Mouse (Mus musculus) stomach, postnatal 0 days (tissue): ENCODE results near the gene Irf2bp2. TPM values are rescaled to one million over a fixed set of nuclear protein-coding genes. Genes with fewer than 3 reads are reported as not detected.

Experiments used
- ATAC-seq: fragments of 200-750 bp; cut with Nextera tagmentation; 2 replicates; pipeline ENCODE4 v1.8.0; 2017; ENCODE audit not compliant: low FRiP score, low TSS enrichment
- DNase-seq: peaks from one replicate; pipeline ENCODE4 v3.0.0-alpha.2; 2016; ENCODE audit warnings: low spot score
- H3K27ac ChIP-seq: fragments of 300-500 bp; sonication (generic); replicated peaks from 2 replicates; pipeline ENCODE4 v1.5.1; 2014; ENCODE audit warnings: mild to moderate bottlenecking, control low read depth
- H3K27me3 ChIP-seq: fragments of 300-500 bp; sonication (generic); 2 replicates; pipeline ENCODE4 v1.6.1; 2014; ENCODE audit warnings: low read length; ENCODE audit not compliant: control insufficient read depth, insufficient read depth
- H3K36me3 ChIP-seq: fragments of 300-500 bp; sonication (generic); 2 replicates; pipeline ENCODE4 v1.6.1; 2014; ENCODE audit warnings: low read length, mixed read lengths; ENCODE audit not compliant: control insufficient read depth, insufficient read depth
- H3K4me1 ChIP-seq: fragments of 300-500 bp; sonication (generic); replicated peaks from 2 replicates; pipeline ENCODE4 v1.6.1; 2014; ENCODE audit warnings: antibody characterized with exemption; ENCODE audit not compliant: control insufficient read depth, insufficient read depth
- H3K4me2 ChIP-seq: fragments of 300-500 bp; sonication (generic); replicated peaks from 2 replicates; pipeline ENCODE4 v1.6.1; 2014; ENCODE audit warnings: low read depth, mild to moderate bottlenecking, control low read depth, moderate library complexity
- H3K4me3 ChIP-seq: fragments of 300-500 bp; sonication (generic); 2 replicates; pipeline ENCODE4 v1.5.1; 2014; ENCODE audit warnings: low read depth, low read length, control low read depth
- H3K9ac ChIP-seq: fragments of 300-500 bp; sonication (generic); 2 replicates; pipeline ENCODE4 v1.6.1; 2014; ENCODE audit warnings: mild to moderate bottlenecking, low read length, control low read depth, mixed read lengths
- H3K9me3 ChIP-seq: fragments of 300-500 bp; sonication (generic); 2 replicates; pipeline ENCODE4 v1.6.1; 2016; ENCODE audit warnings: low read length; ENCODE audit not compliant: control insufficient read depth
- CTCF ChIP-seq: IDR thresholded peaks from 2 replicates; pipeline ENCODE4 v1.5.1; 2016; ENCODE audit warnings: antibody characterized with exemption, low read depth, mild to moderate bottlenecking, moderate library complexity
- EP300 ChIP-seq: optimal IDR thresholded peaks from 2 replicates; pipeline ENCODE3; 2016; ENCODE audit warnings: antibody characterized with exemption
- WGBS: fragments of 180-500 bp; shearing (Covaris S2); extraction: QIAGEN DNeasy Blood & Tissue Kit; methylation state at CpG from one replicate; pipeline ENCODE4 v1.1.7; 2014; 5-methylcytosine and 5-hydroxymethylcytosine counted together
- polyA plus RNA-seq: library from polyadenylated mRNA; unstranded; fragments of >200 nt; fragmentation: Nextera tagmentation; extraction: Ambion mirVana; gene quantifications from 2 replicates; pipeline ENCODE4 v1.2.1, GENCODE M21; 2015

The Irf2bp2 gene
- polyA plus RNA-seq, 1 experiment from 2014 or later, result 10.1 TPM

DNA sequence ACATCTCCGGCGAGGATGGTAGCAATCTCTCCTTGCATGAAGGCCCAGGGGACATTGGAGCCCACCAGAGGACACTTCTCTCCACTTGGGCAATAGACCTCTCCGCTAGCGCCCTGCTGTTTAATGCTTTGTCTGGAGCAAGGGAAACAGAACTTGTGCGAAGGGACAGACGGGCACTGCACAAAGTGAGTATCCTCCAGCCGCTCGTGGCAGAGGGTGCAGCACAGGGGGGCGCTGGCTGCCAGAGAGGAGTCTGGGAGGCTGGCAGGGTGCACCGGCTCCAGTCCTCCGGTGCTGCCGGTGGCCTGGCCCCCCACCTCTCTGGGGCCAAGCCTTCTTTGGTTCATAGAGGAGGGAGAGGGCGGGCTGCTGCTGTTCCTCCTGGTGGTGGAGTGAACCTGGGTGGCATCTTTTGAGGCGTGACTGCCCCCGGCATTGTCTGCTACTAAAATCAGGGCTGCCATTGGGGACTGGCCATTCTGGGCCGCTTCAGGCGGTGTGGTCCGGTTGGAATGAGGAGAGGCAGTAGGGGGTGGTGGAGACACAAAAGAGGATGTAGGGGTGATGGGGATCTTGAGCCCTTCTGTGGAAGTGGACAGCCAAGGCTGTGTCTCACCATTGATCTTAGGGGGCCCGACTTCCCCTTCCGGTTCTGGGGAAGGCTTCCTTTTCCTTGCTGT is 2.5 kb downstream of the Irf2bp2 start:
- Histone ChIP-seq H3K27ac (peak overlapping the region; percentile 100), H3K27me3 (no peaks in the 10 kb centered on the region), H3K4me1 (peaks cover 4% of the 10 kb centered on the region), H3K4me3 (peak overlapping the region; percentile 100), H3K4me2 (peak overlapping the region; percentile 91), H3K36me3 (peaks cover 29% of the 10 kb centered on the region; the same call in 1 of the 2 replicates), H3K9me3 (no peaks in the 10 kb centered on the region), H3K9ac (peak overlapping the region; percentile 100)
- TF ChIP-seq EP300, result no peak
- TF ChIP-seq CTCF, result peak; percentile 36
- WGBS, result 1% methylated on average over 19 of the region's 20 CpGs
- peak; percentile 49 for DNase-seq
- ATAC-seq, result no peak

DNA sequence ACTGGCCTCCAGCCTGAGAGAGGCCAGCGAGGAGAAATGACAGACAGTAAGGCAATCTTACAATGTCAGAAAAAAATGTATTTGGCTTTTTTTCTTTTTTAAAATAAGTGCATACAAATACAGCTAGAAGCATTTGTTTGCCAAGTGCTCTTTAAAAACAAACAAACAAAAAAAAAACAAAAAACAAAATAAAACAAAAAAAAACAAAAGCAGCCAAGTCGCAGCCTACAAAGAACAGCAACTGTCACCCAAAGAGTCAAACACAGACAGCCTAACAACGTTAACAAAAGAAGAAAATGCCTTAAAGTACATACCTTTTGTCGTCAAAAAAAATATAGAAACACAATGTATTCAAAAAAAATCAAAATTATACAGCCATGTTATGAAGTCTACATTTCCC is 3.2 kb downstream of the Irf2bp2 start:
- peaks cover 29% of the 10 kb centered on the region; the same call in 1 of the 2 replicates for H3K36me3 ChIP-seq
- peak overlapping the region; percentile 100 for H3K4me3 ChIP-seq
- H3K9ac ChIP-seq, result peak overlapping the region; percentile 76
- no peaks in the 10 kb centered on the region for H3K27me3 ChIP-seq
- DNase-seq (no peak), ATAC-seq (no peak)
- H3K27ac ChIP-seq, result peak overlapping the region; percentile 92
- peak overlapping the region; percentile 91 for H3K4me2 ChIP-seq
- H3K9me3 ChIP-seq, result no peaks in the 10 kb centered on the region
- peaks cover 4% of the 10 kb centered on the region for H3K4me1 ChIP-seq
- whole genome bisulfite sequencing, result 7% methylated on average over 4 of the region's 4 CpGs
- TF ChIP-seq CTCF, result no peak
- no peak for TF ChIP-seq EP300

DNA sequence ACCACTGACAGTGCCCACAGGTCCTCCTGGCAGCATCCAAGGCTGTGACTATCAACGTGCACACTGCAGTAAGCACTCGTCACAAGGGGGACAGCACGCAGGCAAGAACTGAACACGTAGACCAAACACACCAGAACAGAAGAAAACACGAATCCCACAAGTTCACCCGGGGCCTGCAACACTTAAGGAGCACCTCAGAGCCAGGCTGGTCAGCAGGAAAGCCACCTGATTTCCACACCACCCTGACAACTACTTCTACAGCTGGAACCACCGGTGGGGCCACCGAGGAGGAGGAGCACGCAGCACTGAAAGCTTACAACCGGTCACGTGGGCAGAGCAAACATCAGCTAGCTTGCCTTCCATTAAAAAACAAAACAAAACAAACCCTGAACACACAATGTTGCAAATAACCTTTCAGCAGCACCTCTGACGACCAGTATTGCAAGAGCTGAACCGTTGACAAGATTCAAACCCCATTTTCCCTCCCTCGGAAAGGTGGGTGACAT is 3.7 kb downstream of the Irf2bp2 start:
- no peak for ATAC-seq
- H3K9ac ChIP-seq, result peak overlapping the region; percentile 76
- peak overlapping the region; percentile 100 for H3K4me3 ChIP-seq
- peak overlapping the region; percentile 91 for H3K4me2 ChIP-seq
- peak overlapping the region; percentile 92 for H3K27ac ChIP-seq
- H3K27me3 ChIP-seq, result no peaks in the 10 kb centered on the region
- peak; percentile 77 for DNase-seq
- 0 out of 2 replicates have a peak, but pooled peaks have one; percentile 10 for TF ChIP-seq CTCF
- TF ChIP-seq EP300, result no peak
- H3K36me3 ChIP-seq, result peaks cover 29% of the 10 kb centered on the region; the same call in 1 of the 2 replicates
- 1% methylated on average over 14 of the region's 14 CpGs for WGBS
- H3K9me3 ChIP-seq, result no peaks in the 10 kb centered on the region
- H3K4me1 ChIP-seq, result no peaks in the 10 kb centered on the region; the same call in 1 of the 2 replicates

DNA sequence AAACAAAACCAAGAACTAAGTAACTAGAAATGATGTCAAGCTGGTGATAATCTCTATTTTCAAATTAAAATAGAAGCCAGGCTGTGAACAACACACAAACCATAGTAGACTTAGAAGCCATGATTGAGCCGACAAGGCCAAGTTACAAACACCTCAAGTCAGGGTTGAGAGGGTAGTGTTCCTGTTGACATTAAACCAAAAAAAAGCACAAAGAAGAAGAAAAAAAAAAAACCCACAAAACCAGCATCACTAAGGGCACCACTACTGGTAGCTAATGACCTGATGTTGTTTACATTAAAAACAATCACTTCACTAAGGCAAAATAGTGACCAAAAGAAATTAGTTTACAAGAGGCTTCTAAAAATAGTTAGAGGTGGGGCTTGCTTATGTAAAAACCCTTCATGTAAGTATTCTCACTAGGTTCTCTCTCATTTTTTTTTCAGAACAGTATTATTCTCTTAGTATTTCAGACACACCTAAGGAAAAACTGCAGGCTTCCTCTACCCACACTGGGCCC is 4.2 kb downstream of the Irf2bp2 start:
- 4% methylated on average over 1 of the region's 1 CpGs for WGBS
- H3K4me1 ChIP-seq, result 0 out of 2 replicates have a peak, but pooled peaks cover under 1% of the 10 kb centered on the region
- peak overlapping the region; percentile 76 for H3K9ac ChIP-seq
- peak overlapping the region; percentile 91 for H3K4me2 ChIP-seq
- H3K27me3 ChIP-seq, result no peaks in the 10 kb centered on the region
- H3K27ac ChIP-seq, result peak overlapping the region; percentile 92
- DNase-seq (no peak), ATAC-seq (no peak)
- TF ChIP-seq CTCF (no peak), EP300 (no peak)
- H3K4me3 ChIP-seq, result peak overlapping the region; percentile 100
- peaks cover 29% of the 10 kb centered on the region; the same call in 1 of the 2 replicates for H3K36me3 ChIP-seq
- no peaks in the 10 kb centered on the region for H3K9me3 ChIP-seq

DNA sequence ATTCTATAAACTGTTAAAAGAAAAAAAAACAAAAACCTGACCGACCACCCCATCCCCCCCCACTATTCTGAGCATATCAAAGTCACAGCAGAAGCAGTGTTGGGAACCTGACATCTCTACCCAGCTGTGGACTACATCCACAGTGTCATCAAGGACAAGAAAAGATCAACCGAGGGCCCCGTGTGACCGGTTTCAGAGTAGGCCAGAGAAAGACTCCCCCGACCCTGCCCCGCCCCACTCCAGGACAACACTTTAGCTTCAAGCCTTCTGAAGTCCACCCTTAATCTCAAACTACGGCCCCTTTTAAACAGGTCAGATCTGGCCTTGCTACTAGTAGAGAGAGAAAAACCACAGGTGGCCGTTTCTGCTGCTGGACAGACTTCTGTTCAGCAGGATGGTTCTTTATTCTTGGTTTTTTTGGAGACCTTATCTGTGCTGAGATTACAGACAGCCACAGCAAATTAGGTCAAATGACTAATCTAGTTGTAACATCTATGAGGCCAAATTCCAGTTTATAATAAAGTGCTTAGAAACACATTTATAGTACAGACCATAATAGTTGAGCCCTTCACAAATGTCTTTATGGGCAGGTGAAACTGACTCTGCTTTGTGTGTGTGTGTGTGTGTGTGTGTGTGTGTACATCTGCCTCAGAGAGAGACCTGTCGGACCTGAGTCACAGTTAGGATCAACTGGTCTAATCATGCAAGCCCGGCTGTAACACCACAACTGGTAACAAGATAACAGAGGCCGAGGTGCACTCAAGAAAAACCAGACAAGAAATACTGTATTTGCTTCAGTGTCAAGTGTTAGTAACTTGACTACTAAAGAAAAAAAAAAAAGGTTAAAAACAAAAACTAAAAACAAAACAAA is 4.9 kb downstream of the Irf2bp2 start:
- Histone ChIP-seq H3K4me2 (peak overlapping the region; percentile 91), H3K4me1 (peaks cover 5% of the 10 kb centered on the region; the same call in 1 of the 2 replicates), H3K9ac (peak overlapping the region; percentile 74), H3K4me3 (peak overlapping the region; percentile 100), H3K27ac (peak overlapping the region; percentile 92), H3K36me3 (peaks cover 29% of the 10 kb centered on the region; the same call in 1 of the 2 replicates), H3K9me3 (no peaks in the 10 kb centered on the region), H3K27me3 (no peaks in the 10 kb centered on the region)
- no peak for ATAC-seq
- TF ChIP-seq EP300, result no peak
- 8% methylated on average over 11 of the region's 11 CpGs for WGBS
- DNase-seq, result peak; percentile 52
